Mouse (Mus musculus): Measurements from ENCODE around the gene Hspb6. TPM values are rescaled to one million over a fixed set of nuclear protein-coding genes. Genes with fewer than 3 reads are reported as not detected.
A peak's percentile ranks its signal among the peaks of the same experiment; 100 is the strongest.

Hspb6 gene
- polyA plus RNA-seq, 1 experiment = 52.8 TPM

GRCm38 (mm10) chr7:30567555-30567954, 15.6 kb downstream of the Hspb6 start:
- Histone ChIP-seq H3K4me1 (ENCODE audit: control insufficient read depth, insufficient read depth, insufficient read length, low read length) (peaks cover 4% of the 10 kb centered on the region; the same call in 1 of the 2 replicates), H3K4me3 (ENCODE audit: low read depth, low read length) (no peak overlapping the region), H3K27me3 (ENCODE audit: control insufficient read depth, insufficient read depth, low read length) (no peaks in the 10 kb centered on the region), H3K36me3 (ENCODE audit: control insufficient read depth, insufficient read depth, low read length) (peaks cover 43% of the 10 kb centered on the region), H3K27ac (ENCODE audit: insufficient read depth, low read depth, low read length) (no peak overlapping the region)
- WGBS = 86% methylated on average over 11 of the region's 11 CpGs
- TF ChIP-seq POLR2A (IDR thresholded peaks at IDR 0.05; ENCODE audit: low read depth, low read length) (no peak), CTCF (IDR thresholded peaks at IDR 0.05; ENCODE audit: extremely low read depth, insufficient read length, insufficient replicate concordance, low read depth, low read length) (no peak)

- WGBS = 35% methylated on average over 5 of the region's 5 CpGs
- peaks cover 84% of the 10 kb centered on the region for H3K36me3 ChIP-seq (ENCODE audit: control insufficient read depth, insufficient read depth, low read length)
These were observed 20.4 kb downstream of the Hspb6 start for GRCm38 (mm10) chr7:30572389-30572788.

GRCm38 (mm10) chr7:30572969-30573368, 21.0 kb downstream of the Hspb6 start:
- 16% methylated on average over 2 of the region's 2 CpGs for WGBS
- Histone ChIP-seq H3K27ac (ENCODE audit: insufficient read depth, low read depth, low read length) (peak overlapping the region; percentile 13; the same call in 1 of the 2 replicates), H3K4me3 (ENCODE audit: low read depth, low read length) (no peak overlapping the region), H3K36me3 (ENCODE audit: control insufficient read depth, insufficient read depth, low read length) (peaks cover 86% of the 10 kb centered on the region), H3K4me1 (ENCODE audit: control insufficient read depth, insufficient read depth, insufficient read length, low read length) (no peaks in the 10 kb centered on the region), H3K27me3 (ENCODE audit: control insufficient read depth, insufficient read depth, low read length) (no peaks in the 10 kb centered on the region)
- TF ChIP-seq POLR2A (IDR thresholded peaks at IDR 0.05; ENCODE audit: low read depth, low read length) (no peak), CTCF (IDR thresholded peaks at IDR 0.05; ENCODE audit: extremely low read depth, insufficient read length, insufficient replicate concordance, low read depth, low read length) (no peak)

More at GRCm38 (mm10) chr7:30572389-30572788, 20.4 kb downstream of the Hspb6 start:
- Histone ChIP-seq H3K4me1 (ENCODE audit: control insufficient read depth, insufficient read depth, insufficient read length, low read length) (no peaks in the 10 kb centered on the region), H3K4me3 (ENCODE audit: low read depth, low read length) (no peak overlapping the region), H3K27me3 (ENCODE audit: control insufficient read depth, insufficient read depth, low read length) (no peaks in the 10 kb centered on the region), H3K27ac (ENCODE audit: insufficient read depth, low read depth, low read length) (peak overlapping the region; percentile 3; the same call in 1 of the 2 replicates)
- TF ChIP-seq POLR2A (IDR thresholded peaks at IDR 0.05; ENCODE audit: low read depth, low read length) (no peak), CTCF (IDR thresholded peaks at IDR 0.05; ENCODE audit: extremely low read depth, insufficient read length, insufficient replicate concordance, low read depth, low read length) (no peak)

GRCm38 (mm10) chr7:30579950-30580349, 28.0 kb downstream of the Hspb6 start:
- TF ChIP-seq POLR2A (IDR thresholded peaks at IDR 0.05; ENCODE audit: low read depth, low read length) (no peak), CTCF (IDR thresholded peaks at IDR 0.05; ENCODE audit: extremely low read depth, insufficient read length, insufficient replicate concordance, low read depth, low read length) (no peak)
- H3K4me1 ChIP-seq (ENCODE audit: control insufficient read depth, insufficient read depth, insufficient read length, low read length) = no peaks in the 10 kb centered on the region
- peaks cover 95% of the 10 kb centered on the region for H3K36me3 ChIP-seq (ENCODE audit: control insufficient read depth, insufficient read depth, low read length)
- no peak overlapping the region for H3K27ac ChIP-seq (ENCODE audit: insufficient read depth, low read depth, low read length)
- WGBS = 81% methylated on average over 8 of the region's 8 CpGs
- no peak overlapping the region for H3K4me3 ChIP-seq (ENCODE audit: low read depth, low read length)
- no peaks in the 10 kb centered on the region for H3K27me3 ChIP-seq (ENCODE audit: control insufficient read depth, insufficient read depth, low read length)

DNA sequence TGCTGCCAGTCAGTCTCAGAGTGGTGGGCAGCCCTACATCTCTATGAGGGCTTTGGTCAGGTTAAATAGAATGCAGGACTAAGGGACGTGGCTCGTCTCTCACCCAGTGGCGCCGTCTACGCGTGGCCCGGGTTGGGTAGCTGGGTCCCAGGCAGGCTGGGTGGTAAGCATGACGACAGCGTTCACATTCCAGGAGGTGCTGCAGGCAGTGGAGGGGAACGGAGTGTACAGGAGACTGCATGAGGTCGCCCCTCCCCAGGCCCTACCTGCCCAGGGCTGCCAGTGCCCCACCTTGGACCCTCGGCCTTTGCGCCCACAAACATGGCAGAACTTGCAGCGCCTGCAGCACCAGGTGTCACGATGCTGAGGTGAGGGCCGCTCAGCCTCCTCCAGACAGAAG, 29.6 kb downstream of the Hspb6 start:
- Histone ChIP-seq H3K27ac (ENCODE audit: insufficient read depth, low read depth, low read length) (no peak overlapping the region), H3K27me3 (ENCODE audit: control insufficient read depth, insufficient read depth, low read length) (no peaks in the 10 kb centered on the region), H3K4me3 (ENCODE audit: low read depth, low read length) (no peak overlapping the region), H3K4me1 (ENCODE audit: control insufficient read depth, insufficient read depth, insufficient read length, low read length) (no peaks in the 10 kb centered on the region), H3K36me3 (ENCODE audit: control insufficient read depth, insufficient read depth, low read length) (peaks cover 93% of the 10 kb centered on the region)
- no peak for TF ChIP-seq CTCF (IDR thresholded peaks at IDR 0.05; ENCODE audit: extremely low read depth, insufficient read length, insufficient replicate concordance, low read depth, low read length)
- no peak for TF ChIP-seq POLR2A (IDR thresholded peaks at IDR 0.05; ENCODE audit: low read depth, low read length)
- WGBS = 95% methylated on average over 16 of the region's 16 CpGs

DNA sequence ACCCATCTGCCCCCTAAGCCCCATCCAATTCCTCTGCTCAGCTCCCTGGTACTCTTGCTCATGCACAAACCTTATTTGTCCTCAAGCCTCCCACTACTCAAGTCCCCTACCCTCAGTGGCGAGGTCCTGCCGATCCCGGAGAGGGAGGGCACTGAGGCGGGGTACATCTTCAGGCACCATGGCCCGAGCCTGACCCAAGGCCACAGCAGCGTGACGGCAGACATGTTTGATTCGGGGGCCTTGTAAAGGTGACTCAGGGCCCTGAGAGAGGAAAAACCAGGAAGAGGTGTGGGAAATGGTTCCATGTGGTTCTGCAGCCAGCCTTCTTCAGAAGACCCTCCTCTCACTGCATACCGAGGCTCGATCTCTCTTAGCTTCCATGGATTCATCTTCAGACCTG, 32.4 kb downstream of the Hspb6 start:
- no peak overlapping the region for H3K27ac ChIP-seq (ENCODE audit: insufficient read depth, low read depth, low read length)

DNA sequence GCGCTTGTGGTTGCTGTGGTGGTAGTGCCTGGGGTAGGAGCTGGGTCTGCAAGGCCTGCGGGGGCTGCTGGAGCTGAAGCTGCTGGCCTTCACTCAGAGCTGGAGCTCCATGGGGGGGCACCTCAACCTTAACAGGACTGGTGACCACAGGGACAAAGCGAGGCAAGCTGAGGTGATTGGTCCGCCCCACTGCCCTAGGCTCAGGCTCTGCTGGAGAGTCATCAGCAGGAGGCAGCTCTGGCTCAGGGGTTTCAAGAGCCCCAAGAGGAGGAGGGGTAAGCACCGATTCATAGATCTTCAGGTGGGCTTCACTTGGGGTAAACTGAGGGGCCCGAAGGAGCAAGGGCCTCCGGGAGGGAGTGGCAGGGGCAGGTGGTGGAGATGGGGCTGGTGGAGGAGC, 33.2 kb downstream of the Hspb6 start:
- TF ChIP-seq POLR2A (IDR thresholded peaks at IDR 0.05; ENCODE audit: low read depth, low read length) (no peak), CTCF (IDR thresholded peaks at IDR 0.05; ENCODE audit: extremely low read depth, insufficient read length, insufficient replicate concordance, low read depth, low read length) (no peak)
- Histone ChIP-seq H3K4me3 (ENCODE audit: low read depth, low read length) (no peak overlapping the region), H3K27me3 (ENCODE audit: control insufficient read depth, insufficient read depth, low read length) (no peaks in the 10 kb centered on the region), H3K27ac (ENCODE audit: insufficient read depth, low read depth, low read length) (no peak overlapping the region), H3K4me1 (ENCODE audit: control insufficient read depth, insufficient read depth, insufficient read length, low read length) (peaks cover 6% of the 10 kb centered on the region), H3K36me3 (ENCODE audit: control insufficient read depth, insufficient read depth, low read length) (peaks cover 58% of the 10 kb centered on the region)
- 96% methylated on average over 7 of the region's 7 CpGs for WGBS

More for the DNA sequence above, 32.4 kb downstream of the Hspb6 start:
- 95% methylated on average over 10 of the region's 10 CpGs for WGBS
- TF ChIP-seq POLR2A (IDR thresholded peaks at IDR 0.05; ENCODE audit: low read depth, low read length) (no peak), CTCF (IDR thresholded peaks at IDR 0.05; ENCODE audit: extremely low read depth, insufficient read length, insufficient replicate concordance, low read depth, low read length) (no peak)
- H3K4me3 ChIP-seq (ENCODE audit: low read depth, low read length) = no peak overlapping the region
- peaks cover 67% of the 10 kb centered on the region for H3K36me3 ChIP-seq (ENCODE audit: control insufficient read depth, insufficient read depth, low read length)
- H3K4me1 ChIP-seq (ENCODE audit: control insufficient read depth, insufficient read depth, insufficient read length, low read length) = peaks cover 3% of the 10 kb centered on the region; the same call in 1 of the 2 replicates
- H3K27me3 ChIP-seq (ENCODE audit: control insufficient read depth, insufficient read depth, low read length) = no peaks in the 10 kb centered on the region
